Comparison of ENCODE assay signal across 17 mouse cellular contexts in the genomic region with DNA sequence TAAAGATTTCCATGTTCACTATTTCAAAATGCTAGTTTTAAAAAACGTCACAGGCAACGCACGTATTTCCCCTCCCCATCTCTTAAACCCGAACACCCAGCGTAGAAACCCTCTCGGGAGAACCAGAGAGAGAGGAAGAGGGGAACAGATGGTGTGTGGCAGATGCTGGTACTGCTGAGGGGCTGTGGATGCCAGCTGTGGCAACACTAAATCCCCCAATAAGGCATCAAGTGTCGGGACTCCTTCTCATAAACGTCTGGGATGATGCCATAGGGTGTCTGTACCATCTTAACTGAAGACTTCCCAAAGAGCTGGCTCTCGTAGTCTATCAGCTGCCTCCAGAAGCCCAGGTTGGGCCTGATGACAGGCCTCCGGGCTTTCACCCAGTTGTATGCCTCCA. TPM values are rescaled to one million over a fixed set of nuclear protein-coding genes. Genes with fewer than 3 reads are reported as not detected.
DNase-seq lines count a peak whose midpoint lies in the region; ATAC-seq lines count a peak whose summit lies in the region.
"Had no signal": no experiment of that assay in that cellular context is flagged by ENCODE, and none has a peak within 500 bp of the region (broad histone marks: within the 10 kb centered on the region; RNA-seq: fewer than 3 reads in every experiment).

No protein-coding gene starts in this region.

- no peaks in the 10 kb centered on the region for H3K9me3 ChIP-seq in hindbrain, embryonic 13.5 days
- no peaks in the 10 kb centered on the region for H3K9me3 ChIP-seq in hindbrain, embryonic 12.5 days (replicated peaks)
- no peaks in the 10 kb centered on the region for H3K9me3 ChIP-seq in midbrain, embryonic 10.5 days (replicated peaks)
- H3K9me3 ChIP-seq in midbrain, embryonic 11.5 days (ENCODE audit: control insufficient read depth, low read length) = no peaks in the 10 kb centered on the region
- no peaks in the 10 kb centered on the region for H3K9me3 ChIP-seq in embryonic facial prominence, embryonic 15.5 days (replicated peaks)
- H3K9me3 ChIP-seq in neural tube, embryonic 13.5 days = no peaks in the 10 kb centered on the region
- no peaks in the 10 kb centered on the region for H3K9me3 ChIP-seq in kidney, embryonic 15.5 days (replicated peaks)

- peaks cover 41% of the 10 kb centered on the region for H3K4me1 ChIP-seq in hindbrain, embryonic 13.5 days (replicated peaks)
- H3K4me1 ChIP-seq in hindbrain, embryonic 12.5 days = peaks cover 28% of the 10 kb centered on the region
- H3K4me1 ChIP-seq in midbrain, embryonic 10.5 days = peaks cover 44% of the 10 kb centered on the region
- peaks cover 16% of the 10 kb centered on the region for H3K4me1 ChIP-seq in midbrain, embryonic 11.5 days (ENCODE audit: control insufficient read depth, insufficient read depth, low read length)
- peaks cover 20% of the 10 kb centered on the region for H3K4me1 ChIP-seq in embryonic facial prominence, embryonic 15.5 days
- peaks cover 37% of the 10 kb centered on the region for H3K4me1 ChIP-seq in neural tube, embryonic 13.5 days (replicated peaks)
- H3K4me1 ChIP-seq in kidney, embryonic 15.5 days = no peaks in the 10 kb centered on the region

- ATAC-seq in hindbrain, embryonic 13.5 days (ENCODE audit: low FRiP score) = no peak
- ATAC-seq in hindbrain, embryonic 12.5 days (ENCODE audit: low FRiP score) = no peak
- no peak for ATAC-seq in midbrain, embryonic 11.5 days (ENCODE audit: low FRiP score)
- no peak for ATAC-seq in embryonic facial prominence, embryonic 15.5 days (ENCODE audit: insufficient number of reproducible peaks, low FRiP score, low TSS enrichment, low read depth)
- no peak for ATAC-seq in neural tube, embryonic 13.5 days (ENCODE audit: low read depth)
- no peak for ATAC-seq in kidney, embryonic 15.5 days (replicated peaks; ENCODE audit: low FRiP score)

- peak overlapping the region; percentile 12; the same call in 1 of the 2 replicates for H3K27ac ChIP-seq in hindbrain, embryonic 13.5 days
- H3K27ac ChIP-seq in hindbrain, embryonic 12.5 days = no peak overlapping the region
- H3K27ac ChIP-seq in midbrain, embryonic 10.5 days (replicated peaks) = 0 out of 2 replicates have a peak overlapping the region, but pooled peaks have one; percentile 38
- H3K27ac ChIP-seq in midbrain, embryonic 11.5 days (ENCODE audit: low read depth, low read length) = no peak overlapping the region
- peak overlapping the region; percentile 61; the same call in 1 of the 2 replicates for H3K27ac ChIP-seq in embryonic facial prominence, embryonic 15.5 days (replicated peaks)
- H3K27ac ChIP-seq in neural tube, embryonic 13.5 days (replicated peaks) = peak overlapping the region; percentile 38; the same call in 1 of the 2 replicates
- H3K27ac ChIP-seq in kidney, embryonic 15.5 days = no peak overlapping the region

- H3K9ac ChIP-seq in hindbrain, embryonic 13.5 days = no peak overlapping the region
- no peak overlapping the region for H3K9ac ChIP-seq in hindbrain, embryonic 12.5 days
- H3K9ac ChIP-seq in midbrain, embryonic 11.5 days (ENCODE audit: low read length) = no peak overlapping the region
- H3K9ac ChIP-seq in embryonic facial prominence, embryonic 15.5 days = no peak overlapping the region
- no peak overlapping the region for H3K9ac ChIP-seq in neural tube, embryonic 13.5 days
- no peak overlapping the region for H3K9ac ChIP-seq in kidney, embryonic 15.5 days

- H3K36me3 ChIP-seq in hindbrain, embryonic 13.5 days = no peaks in the 10 kb centered on the region
- H3K36me3 ChIP-seq in hindbrain, embryonic 12.5 days = no peaks in the 10 kb centered on the region
- no peaks in the 10 kb centered on the region for H3K36me3 ChIP-seq in midbrain, embryonic 10.5 days
- no peaks in the 10 kb centered on the region for H3K36me3 ChIP-seq in midbrain, embryonic 11.5 days (ENCODE audit: control insufficient read depth, insufficient read depth, low read length)
- no peaks in the 10 kb centered on the region for H3K36me3 ChIP-seq in embryonic facial prominence, embryonic 15.5 days
- H3K36me3 ChIP-seq in neural tube, embryonic 13.5 days = no peaks in the 10 kb centered on the region
- H3K36me3 ChIP-seq in kidney, embryonic 15.5 days = no peaks in the 10 kb centered on the region

- H3K4me3 ChIP-seq in hindbrain, embryonic 13.5 days = no peak overlapping the region
- H3K4me3 ChIP-seq in hindbrain, embryonic 12.5 days = no peak overlapping the region
- no peak overlapping the region for H3K4me3 ChIP-seq in midbrain, embryonic 10.5 days
- no peak overlapping the region for H3K4me3 ChIP-seq in midbrain, embryonic 11.5 days (ENCODE audit: low read depth, low read length)
- no peak overlapping the region for H3K4me3 ChIP-seq in embryonic facial prominence, embryonic 15.5 days (replicated peaks)
- H3K4me3 ChIP-seq in neural tube, embryonic 13.5 days = no peak overlapping the region
- H3K4me3 ChIP-seq in kidney, embryonic 15.5 days (replicated peaks) = no peak overlapping the region
- H3K4me3 ChIP-seq: erythroblast, embryonic 14.5 days; myocyte had no signal

- H3K4me2 ChIP-seq in hindbrain, embryonic 13.5 days = no peak overlapping the region
- H3K4me2 ChIP-seq in hindbrain, embryonic 12.5 days (replicated peaks) = no peak overlapping the region
- no peak overlapping the region for H3K4me2 ChIP-seq in midbrain, embryonic 11.5 days
- no peak overlapping the region for H3K4me2 ChIP-seq in embryonic facial prominence, embryonic 15.5 days (replicated peaks)
- no peak overlapping the region for H3K4me2 ChIP-seq in neural tube, embryonic 13.5 days
- H3K4me2 ChIP-seq in kidney, embryonic 15.5 days = no peak overlapping the region

- no peaks in the 10 kb centered on the region for H3K27me3 ChIP-seq in hindbrain, embryonic 13.5 days
- H3K27me3 ChIP-seq in hindbrain, embryonic 12.5 days = 0 out of 2 replicates have a peak, but pooled peaks cover 7% of the 10 kb centered on the region
- peaks cover 7% of the 10 kb centered on the region; the same call in 1 of the 2 replicates for H3K27me3 ChIP-seq in midbrain, embryonic 10.5 days (ENCODE audit: low read depth, poor library complexity, severe bottlenecking)
- no peaks in the 10 kb centered on the region for H3K27me3 ChIP-seq in midbrain, embryonic 11.5 days (ENCODE audit: control insufficient read depth, insufficient read depth, low read length)
- no peaks in the 10 kb centered on the region for H3K27me3 ChIP-seq in embryonic facial prominence, embryonic 15.5 days
- no peaks in the 10 kb centered on the region for H3K27me3 ChIP-seq in neural tube, embryonic 13.5 days
- no peaks in the 10 kb centered on the region for H3K27me3 ChIP-seq in kidney, embryonic 15.5 days

- WGBS in hindbrain, embryonic 13.5 days = 57% methylated on average over 10 of the region's 10 CpGs
- 69% methylated on average over 10 of the region's 10 CpGs for WGBS in hindbrain, embryonic 12.5 days
- 86% methylated on average over 10 of the region's 10 CpGs for WGBS in midbrain, embryonic 10.5 days
- WGBS in midbrain, embryonic 11.5 days = 81% methylated on average over 10 of the region's 10 CpGs
- WGBS in embryonic facial prominence, embryonic 15.5 days = 61% methylated on average over 10 of the region's 10 CpGs
- 45% methylated on average over 10 of the region's 10 CpGs for WGBS in neural tube, embryonic 13.5 days
- WGBS in kidney, embryonic 15.5 days = 69% methylated on average over 10 of the region's 10 CpGs

- no peak for DNase-seq in midbrain, embryonic 10.5 days (ENCODE audit: low spot score)
- no peak for DNase-seq in midbrain, embryonic 11.5 days (ENCODE audit: low spot score, missing footprints)
- no peak for DNase-seq in thymus, adult 18-20 months
- DNase-seq: B cell, adult 2 months; cerebellum, adult 8-10 months; heart, adult 11 months; kidney, adult 2 months; lung, adult 2 months; right cerebral cortex, postnatal 4 days; thymus, postnatal 14 days had no signal

RNA-seq across cellular contexts. Expression of a gene that starts 20.6 kb away (rescaled TPM):
- polyA plus RNA-seq in hindbrain, embryonic 13.5 days (2015; fragmentation: Nextera tagmentation; extraction: Ambion mirVana) = 10.0 and 13.0 TPM in 2 replicates
- polyA plus RNA-seq in hindbrain, embryonic 12.5 days (2016; fragmentation: Nextera tagmentation; extraction: Ambion mirVana) = 11.8 and 11.9 TPM in 2 replicates
- 10.3 and 10.8 TPM in 2 replicates for polyA plus RNA-seq in midbrain, embryonic 10.5 days (2016; fragmentation: Nextera tagmentation; extraction: Ambion mirVana)
- polyA plus RNA-seq in midbrain, embryonic 11.5 days (2014; fragmentation: Nextera tagmentation; extraction: Ambion mirVana) = 7.2 and 8.8 TPM in 2 replicates
- polyA plus RNA-seq in embryonic facial prominence, embryonic 15.5 days (2015; fragmentation: Nextera tagmentation; extraction: Ambion mirVana) = 37.5 and 40.2 TPM in 2 replicates
- 8.7 and 10.4 TPM in 2 replicates for polyA plus RNA-seq in neural tube, embryonic 13.5 days (2015; fragmentation: Nextera tagmentation; extraction: Ambion mirVana)
- 30.2 and 32.6 TPM in 2 replicates for polyA plus RNA-seq in kidney, embryonic 15.5 days (2015; fragmentation: Nextera tagmentation; extraction: Ambion mirVana)
- polyA plus RNA-seq: erythroblast, embryonic 14.5 days had no signal

Comparison
In these comparisons a context has a peak if more than half of its experiments do, and no peak if none do; other contexts are left out.
1. H3K27ac ChIP-seq: peak in hindbrain, embryonic 13.5 days (single experiment), midbrain, embryonic 10.5 days (single experiment), embryonic facial prominence, embryonic 15.5 days (single experiment) and neural tube, embryonic 13.5 days (single experiment); none in hindbrain, embryonic 12.5 days (single experiment), midbrain, embryonic 11.5 days (single experiment) and kidney, embryonic 15.5 days (single experiment).